Mouse (Mus musculus) cerebellum, adult (tissue): ENCODE data around the gene Hoxc8.

Experiments
- ATAC-seq: cut with Nextera tagmentation; 2 replicates; pipeline ENCODE4 v1.9.2; 2017; ENCODE audit warnings: mild to moderate bottlenecking, moderate library complexity, mixed read lengths; ENCODE audit not compliant: insufficient number of reproducible peaks, low FRiP score, low TSS enrichment

Hoxc8 gene

DNA sequence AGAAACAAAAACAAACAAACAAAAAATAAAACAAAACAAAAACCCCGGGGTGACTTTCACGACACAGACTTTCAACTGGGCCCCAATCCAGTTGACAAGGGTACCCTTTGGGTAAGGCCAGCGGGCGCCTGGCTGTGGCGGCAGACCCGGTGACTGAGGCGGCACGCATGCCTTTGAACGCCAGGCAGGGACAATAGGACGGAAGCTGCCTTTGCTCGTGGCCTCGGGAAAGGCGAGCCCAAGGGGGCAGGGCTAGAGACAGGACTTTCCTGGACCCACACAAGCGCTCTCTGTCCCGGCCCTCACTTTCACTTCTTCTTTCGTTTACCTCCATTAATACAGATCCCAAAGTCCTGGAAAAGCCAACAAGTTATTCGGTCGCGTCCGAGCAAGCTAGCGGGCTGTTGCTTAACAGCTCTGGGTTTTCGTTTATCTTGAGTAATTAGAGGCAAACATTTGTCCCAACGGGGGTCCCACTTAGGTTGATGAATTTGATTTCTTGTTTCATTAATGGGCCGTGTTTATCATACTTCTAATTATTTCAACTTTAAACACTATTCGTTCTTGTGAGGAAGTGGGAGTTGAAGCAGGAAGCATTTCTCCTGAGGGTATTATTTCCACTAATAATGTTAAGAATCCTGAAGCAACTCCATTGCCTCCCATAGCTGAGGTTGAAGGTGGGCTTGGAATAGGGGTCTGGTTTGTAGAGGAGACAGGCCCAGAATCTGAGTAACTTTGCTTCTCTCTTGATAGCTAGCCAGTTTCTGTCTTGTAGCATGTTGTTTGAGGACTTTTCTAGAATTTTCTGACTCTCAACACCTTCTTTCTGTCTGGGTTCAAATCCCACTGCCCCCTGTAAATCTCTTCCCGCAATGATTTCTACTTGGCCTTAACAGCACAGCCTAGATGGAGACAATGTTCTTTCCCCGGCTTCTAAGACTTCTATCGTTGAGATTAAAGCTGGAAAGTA, 26.5 kb upstream of the Hoxc8 start:
- no peak for ATAC-seq

DNA sequence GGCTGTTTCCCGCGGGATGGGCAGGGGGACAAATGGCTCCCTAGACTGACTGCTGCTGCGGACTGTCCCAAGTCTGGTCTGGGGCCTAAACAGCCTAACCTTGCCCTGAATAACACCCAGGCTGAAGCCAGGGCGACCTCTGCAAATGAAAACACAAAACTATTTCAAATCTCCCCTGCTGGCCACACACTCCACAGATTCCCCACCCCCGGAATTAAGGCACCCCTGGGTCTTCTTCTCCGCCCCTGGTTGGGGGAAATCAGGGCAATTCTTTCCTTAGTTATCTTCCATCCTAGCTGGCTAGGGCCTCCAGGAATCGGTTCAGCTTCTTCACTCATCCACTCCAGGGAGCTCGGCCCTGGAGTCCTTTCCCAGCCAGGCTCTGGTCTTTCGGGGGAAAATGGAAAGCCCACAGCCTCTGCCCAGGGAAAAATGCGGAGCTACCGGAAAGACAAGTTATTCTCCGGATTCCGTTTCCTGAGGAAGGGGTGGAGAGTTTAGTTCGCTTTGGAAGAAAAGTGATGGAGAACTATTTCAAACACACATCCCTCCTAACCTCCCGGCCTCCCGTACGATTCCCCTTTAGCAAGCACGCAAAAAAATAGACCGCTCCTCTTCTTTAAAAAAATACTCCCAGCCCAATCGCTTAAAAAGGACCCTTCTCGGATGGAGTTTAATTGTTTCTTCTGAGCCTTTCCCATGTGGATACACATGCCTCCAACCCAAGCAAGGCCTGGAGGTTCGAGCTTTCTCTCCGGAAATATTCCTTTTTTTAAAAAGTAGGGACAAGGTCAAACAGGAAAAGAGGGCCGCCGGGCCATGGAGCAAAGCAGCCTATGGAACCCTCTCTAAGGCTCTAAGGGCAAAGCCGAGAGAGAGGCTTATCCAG, 25.2 kb upstream of the Hoxc8 start:
- no peak for ATAC-seq

GRCm38 (mm10) chr15:102965892-102966775, 24.3 kb upstream of the Hoxc8 start:
- ATAC-seq = no peak

- ATAC-seq = no peak
Observed at GRCm38 (mm10) chr15:102966776-102967311, 23.6 kb upstream of the Hoxc8 start, which contains the start of gene Hoxc10. Gene Hoxc10 (plus strand): TSS chr15:102966796.

GRCm38 (mm10) chr15:102967312-102967510, 23.2 kb upstream of the Hoxc8 start, which contains the start of gene Hoxc5:
Gene Hoxc5 (plus strand): TSS chr15:102967443.
- ATAC-seq = no peak

GRCm38 (mm10) chr15:102967511-102968397, 22.7 kb upstream of the Hoxc8 start:
- ATAC-seq = no peak

DNA sequence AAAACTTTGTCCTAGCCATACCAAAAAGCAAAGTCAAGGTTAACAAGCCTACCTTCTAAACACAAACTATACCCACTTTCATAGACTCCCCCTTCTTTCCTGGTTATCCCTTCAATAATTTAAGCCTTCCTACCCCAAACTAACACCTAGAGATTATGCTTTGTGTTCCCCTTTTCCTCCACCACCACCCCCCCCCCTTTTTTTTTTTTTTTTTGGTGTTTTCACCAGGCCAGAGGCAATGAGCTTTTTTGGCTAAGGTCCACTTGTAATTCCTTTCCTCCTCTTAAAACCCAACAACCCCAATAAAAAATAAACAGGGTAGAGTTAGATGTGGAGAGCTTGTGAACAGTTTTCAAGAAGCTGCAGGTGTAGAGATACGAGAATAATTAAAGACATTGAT, 21.1 kb upstream of the Hoxc8 start:
- no peak for ATAC-seq

- no peak for ATAC-seq
Observed at GRCm38 (mm10) chr15:102970740-102971139, 19.7 kb upstream of the Hoxc8 start.

DNA sequence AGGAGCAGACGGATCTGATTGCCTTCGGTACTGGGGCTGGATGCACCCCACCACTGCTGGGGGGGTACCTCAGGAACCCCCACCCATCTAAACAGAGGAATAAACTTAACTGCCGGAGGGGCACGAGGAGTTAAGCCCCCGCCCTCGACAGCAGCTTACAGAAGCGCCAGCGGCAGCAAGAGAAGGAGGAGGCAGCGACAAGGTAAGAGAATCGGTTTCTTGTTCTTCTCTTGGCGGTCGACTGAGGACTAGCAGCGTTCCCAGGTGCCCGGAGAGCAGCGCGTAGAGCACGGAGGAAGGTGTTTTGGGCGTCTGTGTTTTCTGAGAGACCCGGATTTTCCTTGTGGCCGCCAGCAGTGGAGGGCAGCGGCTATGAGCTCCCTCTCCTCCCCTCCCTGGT, 18.2 kb upstream of the Hoxc8 start:
- no peak for ATAC-seq

DNA sequence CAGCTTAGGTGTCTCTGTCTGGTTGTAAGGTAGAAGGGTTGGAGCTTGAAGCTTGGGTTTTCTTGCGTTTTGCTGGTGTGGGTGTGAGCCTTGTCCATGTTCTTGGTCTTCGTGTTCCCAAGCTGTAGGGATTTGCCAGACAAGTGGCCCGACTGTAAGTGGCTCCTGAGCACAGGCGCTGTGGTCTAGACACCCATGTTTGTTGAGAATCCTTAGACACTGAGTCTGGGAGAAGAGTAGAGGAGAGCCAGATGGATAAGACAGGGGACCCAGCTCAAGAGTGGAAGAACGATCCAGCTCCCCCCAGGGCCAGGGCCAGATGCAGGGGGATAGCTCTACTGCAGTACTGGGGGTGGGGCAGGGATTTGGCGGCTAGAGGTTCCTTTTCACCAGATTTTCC, 17.7 kb upstream of the Hoxc8 start:
- no peak for ATAC-seq

DNA sequence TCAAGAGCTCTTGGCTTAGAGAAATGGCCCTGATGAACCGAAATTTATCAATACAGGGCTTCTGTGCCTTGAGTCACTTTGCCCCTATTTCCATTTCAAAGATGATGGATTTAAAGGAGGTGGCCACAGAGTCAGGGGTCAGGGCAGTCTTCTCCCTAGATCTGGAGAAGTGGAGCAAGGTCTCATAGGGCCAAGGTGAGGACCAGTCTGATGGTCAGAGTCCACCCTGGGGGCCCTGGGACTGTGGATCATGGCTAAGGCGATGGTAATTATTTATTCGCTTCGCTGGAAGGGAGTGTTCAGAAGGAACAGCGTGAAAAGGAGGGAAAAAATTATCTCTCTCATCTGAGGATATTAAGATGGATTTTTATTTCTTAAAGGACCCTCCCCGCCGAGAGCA, 15.4 kb upstream of the Hoxc8 start:
- ATAC-seq = no peak

- ATAC-seq = no peak
Observed at GRCm38 (mm10) chr15:102975688-102976111, 14.7 kb upstream of the Hoxc8 start.

DNA sequence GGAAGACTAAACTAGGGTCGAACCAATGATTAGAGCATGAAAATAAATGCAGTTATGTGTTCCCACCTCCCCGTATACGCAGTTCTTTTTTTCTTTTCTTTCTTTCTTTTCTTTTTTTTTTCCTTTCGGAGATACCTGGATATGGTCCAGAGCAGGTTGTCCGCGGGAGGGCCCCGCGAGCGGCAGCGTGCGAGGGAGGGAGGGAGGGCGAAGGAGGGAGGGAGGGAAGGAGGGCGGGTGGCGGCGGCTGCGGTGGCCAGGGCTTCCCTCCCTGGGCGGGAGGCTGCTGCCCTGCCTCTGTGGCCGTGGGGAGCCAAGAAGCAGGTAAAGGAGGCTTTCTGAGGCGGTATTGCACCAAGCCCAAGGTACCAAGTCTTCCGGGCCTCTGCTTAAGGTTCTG, 14.2 kb upstream of the Hoxc8 start, which contains the start of gene Hoxc9:
Gene Hoxc9 (plus strand): TSS at position 269 of the 400 bp plus-strand sequence.
- no peak for ATAC-seq

DNA sequence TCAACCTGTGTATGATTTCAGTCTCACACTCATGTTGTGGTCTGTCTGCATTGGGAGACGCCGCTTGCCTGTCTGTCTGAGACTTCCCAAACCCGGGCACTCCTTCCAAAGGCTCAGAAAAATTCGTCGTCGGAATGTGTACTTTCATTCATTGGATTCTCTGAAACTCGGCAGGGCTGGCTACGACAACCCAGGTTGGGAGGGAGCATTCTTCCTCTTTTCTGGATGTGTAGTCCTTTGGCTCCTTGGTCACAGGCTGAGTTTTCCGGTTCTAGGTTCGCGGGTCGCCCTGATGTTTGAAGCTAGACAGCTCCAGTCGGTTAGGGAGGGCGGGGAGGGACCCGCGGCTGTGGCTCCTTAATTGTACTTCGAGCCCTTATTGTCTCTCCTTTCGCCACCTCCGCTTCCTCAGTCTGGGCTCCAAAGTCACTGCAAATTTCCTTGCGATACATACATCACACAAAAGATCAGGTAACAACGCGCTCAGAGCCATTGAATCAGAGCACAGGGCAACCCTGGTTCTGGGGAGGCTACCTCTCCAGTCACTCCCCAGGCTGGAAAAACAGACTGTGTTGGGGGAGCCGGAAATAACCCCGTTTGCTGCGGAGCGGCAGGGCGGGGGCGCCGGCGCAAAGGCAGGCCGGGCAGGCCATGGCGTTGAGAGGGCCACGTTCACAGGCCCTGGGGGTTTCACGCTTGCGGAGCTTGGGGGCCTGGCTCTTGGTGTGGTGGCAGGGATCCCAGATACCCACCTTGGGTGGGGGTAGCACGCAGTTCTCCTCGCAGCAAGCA, 13.6 kb upstream of the Hoxc8 start:
- no peak for ATAC-seq

GRCm38 (mm10) chr15:102977423-102977974, 12.9 kb upstream of the Hoxc8 start:
- no peak for ATAC-seq

DNA sequence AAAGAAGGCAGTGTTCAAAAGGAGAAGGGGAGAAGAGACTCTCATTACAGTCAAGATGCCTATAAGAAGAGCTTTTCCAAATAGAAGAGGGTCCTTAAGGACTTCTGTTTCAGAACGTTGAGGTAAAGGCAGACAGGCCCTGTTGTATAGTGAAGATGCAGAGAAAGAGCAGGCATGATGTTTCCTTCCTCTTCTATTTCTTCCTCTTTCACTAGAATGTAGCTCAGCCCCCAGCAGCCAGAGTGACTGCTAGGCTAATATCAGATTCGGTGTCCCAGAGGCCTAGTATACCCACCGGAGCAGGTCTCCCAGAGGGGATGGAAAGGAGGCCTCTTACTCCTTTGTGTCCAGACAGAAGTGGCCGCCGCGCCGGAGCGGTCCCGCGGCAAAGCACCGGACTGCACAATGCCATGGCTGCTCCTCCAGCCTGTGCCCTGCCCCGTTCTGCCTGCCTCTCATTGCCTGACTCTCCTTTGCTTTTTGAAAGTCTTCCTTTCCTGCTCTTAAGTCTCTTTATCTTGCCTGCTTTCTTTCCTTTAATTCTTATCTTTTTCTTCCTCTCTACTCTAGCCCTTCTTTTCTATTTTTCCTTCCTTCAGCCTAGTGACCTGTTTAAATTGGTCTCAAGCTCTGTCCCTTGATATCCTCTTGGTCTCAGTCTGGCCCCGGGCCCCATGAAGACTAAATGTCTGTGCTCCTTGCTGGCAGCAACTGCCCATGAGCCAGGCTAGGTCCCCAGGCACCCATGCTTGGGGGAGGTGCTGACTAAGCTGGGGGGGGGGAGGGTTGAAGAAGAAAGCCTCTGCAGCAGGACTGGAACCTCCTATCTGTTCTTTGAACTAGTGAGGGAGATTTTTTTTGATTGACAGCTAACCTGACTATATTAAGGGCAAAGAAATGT, 11.5 kb upstream of the Hoxc8 start:
- ATAC-seq = no peak

- ATAC-seq = no peak
Observed at GRCm38 (mm10) chr15:102979936-102980335, 10.5 kb upstream of the Hoxc8 start.
